Mouse (Mus musculus) kidney, embryonic 14.5 days (tissue): ENCODE measurements around the gene Syngr1. TPM values are rescaled to one million over a fixed set of nuclear protein-coding genes. Genes with fewer than 3 reads are reported as not detected.
A peak's percentile ranks its signal among the peaks of the same experiment; 100 is the strongest.

Source experiments
- ATAC-seq: fragments of 200-750 bp; cut with Nextera tagmentation; 2 replicates; pipeline ENCODE4 v1.8.0; 2017; ENCODE audit warnings: moderate number of reproducible peaks, mild to moderate bottlenecking, moderate TSS enrichment, moderate library complexity; ENCODE audit not compliant: low FRiP score, low TSS enrichment
- H3K27ac ChIP-seq: fragments of 300-500 bp; sonication (generic); 2 replicates; pipeline ENCODE4 v1.5.1; 2014; ENCODE audit warnings: low read depth, mild to moderate bottlenecking, low read length, moderate library complexity, mixed read lengths
- H3K27me3 ChIP-seq: fragments of 300-500 bp; sonication (generic); 2 replicates; pipeline ENCODE4 v1.6.1; 2014; ENCODE audit warnings: mild to moderate bottlenecking, low read length; ENCODE audit not compliant: control insufficient read depth, insufficient read depth
- H3K36me3 ChIP-seq: fragments of 300-500 bp; sonication (generic); 2 replicates; pipeline ENCODE4 v1.6.1; 2014; ENCODE audit warnings: low read length, mixed read lengths; ENCODE audit not compliant: control insufficient read depth, insufficient read depth
- H3K4me1 ChIP-seq: fragments of 300-500 bp; sonication (generic); 2 replicates; pipeline ENCODE4 v1.6.1; 2014; ENCODE audit warnings: low read length, mixed read lengths; ENCODE audit not compliant: control insufficient read depth, insufficient read depth
- H3K4me2 ChIP-seq: fragments of 300-500 bp; sonication (generic); replicated peaks from 2 replicates; pipeline ENCODE4 v1.6.1; 2014; ENCODE audit warnings: low read depth, mild to moderate bottlenecking, low read length
- H3K4me3 ChIP-seq: fragments of 300-500 bp; sonication (generic); 2 replicates; pipeline ENCODE4 v1.5.1; 2014; ENCODE audit warnings: mild to moderate bottlenecking, low read length
- H3K9ac ChIP-seq: fragments of 300-500 bp; sonication (generic); 2 replicates; pipeline ENCODE4 v1.6.1; 2014; ENCODE audit warnings: low read depth, mild to moderate bottlenecking, low read length, moderate library complexity
- H3K9me3 ChIP-seq: fragments of 300-500 bp; sonication (generic); 2 replicates; pipeline ENCODE4 v1.6.1; 2016; ENCODE audit warnings: low read length; ENCODE audit not compliant: control insufficient read depth
- WGBS: fragments of 180-500 bp; shearing (Covaris S2); extraction: QIAGEN DNeasy Blood & Tissue Kit; methylation state at CpG from one replicate; pipeline ENCODE4 v1.1.7; 2014; 5-methylcytosine and 5-hydroxymethylcytosine counted together
- polyA plus RNA-seq: library from polyadenylated mRNA; unstranded; fragments of >200 nt; fragmentation: Nextera tagmentation; extraction: Ambion mirVana; gene quantifications from 2 replicates; pipeline ENCODE4 v1.2.1, GENCODE M21; 2014

Gene Syngr1
- polyA plus RNA-seq, 1 experiment from 2014 or later = 9.5 TPM

- Histone ChIP-seq H3K27me3 (no peaks in the 10 kb centered on the region), H3K4me1 (peaks cover 14% of the 10 kb centered on the region; the same call in 1 of the 2 replicates), H3K4me2 (peak overlapping the region; percentile 96), H3K9ac (peak overlapping the region; percentile 93), H3K36me3 (peaks cover 56% of the 10 kb centered on the region), H3K4me3 (peak overlapping the region; percentile 80), H3K27ac (peak overlapping the region; percentile 2; the same call in 1 of the 2 replicates), H3K9me3 (no peaks in the 10 kb centered on the region)
- no peak for ATAC-seq
- 47% methylated on average over 9 of the region's 9 CpGs for whole genome bisulfite sequencing
Measured at GRCm38 (mm10) chr15:80080711-80081615, 10.2 kb upstream of the Syngr1 start.

GRCm38 (mm10) chr15:80081801-80082546 is 9.2 kb upstream of the Syngr1 start:
- H3K4me1 ChIP-seq = peaks cover 14% of the 10 kb centered on the region; the same call in 1 of the 2 replicates
- no peaks in the 10 kb centered on the region for H3K9me3 ChIP-seq
- no peaks in the 10 kb centered on the region for H3K27me3 ChIP-seq
- WGBS = 5% methylated on average over 11 of the region's 11 CpGs
- H3K27ac ChIP-seq = peak overlapping the region; percentile 89; the same call in 1 of the 2 replicates
- H3K36me3 ChIP-seq = peaks cover 55% of the 10 kb centered on the region
- ATAC-seq = no peak
- H3K4me2 ChIP-seq = peak overlapping the region; percentile 96
- peak overlapping the region; percentile 80 for H3K4me3 ChIP-seq
- peak overlapping the region; percentile 93 for H3K9ac ChIP-seq

GRCm38 (mm10) chr15:80082661-80083275 is 8.4 kb upstream of the Syngr1 start:
- no peak for ATAC-seq
- Histone ChIP-seq H3K4me2 (peak overlapping the region; percentile 96), H3K27ac (peak overlapping the region; percentile 89), H3K4me1 (peaks cover 14% of the 10 kb centered on the region; the same call in 1 of the 2 replicates), H3K4me3 (peak overlapping the region; percentile 80), H3K27me3 (no peaks in the 10 kb centered on the region), H3K9me3 (no peaks in the 10 kb centered on the region), H3K9ac (peak overlapping the region; percentile 93), H3K36me3 (peaks cover 47% of the 10 kb centered on the region)
- WGBS = under 1% methylated on average over 21 of the region's 21 CpGs

GRCm38 (mm10) chr15:80083276-80083731 is 7.8 kb upstream of the Syngr1 start:
- under 1% methylated on average over 30 of the region's 30 CpGs for WGBS
- ATAC-seq = peak; percentile 95
- H3K4me2 ChIP-seq = peak overlapping the region; percentile 96
- no peaks in the 10 kb centered on the region for H3K9me3 ChIP-seq
- H3K4me1 ChIP-seq = peaks cover 14% of the 10 kb centered on the region; the same call in 1 of the 2 replicates
- H3K4me3 ChIP-seq = peak overlapping the region; percentile 80
- no peaks in the 10 kb centered on the region for H3K27me3 ChIP-seq
- peaks cover 42% of the 10 kb centered on the region for H3K36me3 ChIP-seq
- peak overlapping the region; percentile 93 for H3K9ac ChIP-seq
- peak overlapping the region; percentile 89 for H3K27ac ChIP-seq

- WGBS = under 1% methylated on average over 12 of the region's 12 CpGs
- Histone ChIP-seq H3K27ac (peak overlapping the region; percentile 89), H3K4me3 (peak overlapping the region; percentile 80), H3K4me2 (peak overlapping the region; percentile 67), H3K27me3 (no peaks in the 10 kb centered on the region), H3K36me3 (peaks cover 37% of the 10 kb centered on the region), H3K9ac (peak overlapping the region; percentile 59; the same call in 1 of the 2 replicates), H3K4me1 (peaks cover 14% of the 10 kb centered on the region; the same call in 1 of the 2 replicates), H3K9me3 (no peaks in the 10 kb centered on the region)
- ATAC-seq = peak; percentile 12; the same call in 1 of the 2 replicates
Measured at GRCm38 (mm10) chr15:80083740-80084139, 7.4 kb upstream of the Syngr1 start.

- Histone ChIP-seq H3K9me3 (no peaks in the 10 kb centered on the region), H3K27ac (no peak overlapping the region), H3K27me3 (peaks cover 30% of the 10 kb centered on the region), H3K4me2 (no peak overlapping the region), H3K9ac (no peak overlapping the region), H3K4me3 (no peak overlapping the region), H3K36me3 (no peaks in the 10 kb centered on the region), H3K4me1 (no peaks in the 10 kb centered on the region; the same call in 1 of the 2 replicates)
- no peak for ATAC-seq
- 83% methylated on average over 9 of the region's 9 CpGs for WGBS
Measured at GRCm38 (mm10) chr15:80087406-80088012, 3.6 kb upstream of the Syngr1 start.

GRCm38 (mm10) chr15:80088637-80089036 is 2.5 kb upstream of the Syngr1 start:
- no peak overlapping the region for H3K4me3 ChIP-seq
- no peaks in the 10 kb centered on the region; the same call in 1 of the 2 replicates for H3K4me1 ChIP-seq
- no peak overlapping the region for H3K4me2 ChIP-seq
- no peaks in the 10 kb centered on the region for H3K36me3 ChIP-seq
- peaks cover 39% of the 10 kb centered on the region for H3K27me3 ChIP-seq
- H3K9me3 ChIP-seq = no peaks in the 10 kb centered on the region
- no peak for ATAC-seq
- no peak overlapping the region for H3K27ac ChIP-seq
- 34% methylated on average over 4 of the region's 4 CpGs for WGBS
- no peak overlapping the region for H3K9ac ChIP-seq

GRCm38 (mm10) chr15:80090155-80090554 is 979 bp upstream of the Syngr1 start:
- Histone ChIP-seq H3K4me3 (no peak overlapping the region), H3K4me1 (no peaks in the 10 kb centered on the region; the same call in 1 of the 2 replicates), H3K4me2 (no peak overlapping the region), H3K27ac (no peak overlapping the region), H3K27me3 (peaks cover 39% of the 10 kb centered on the region), H3K9ac (no peak overlapping the region), H3K9me3 (no peaks in the 10 kb centered on the region), H3K36me3 (no peaks in the 10 kb centered on the region)
- WGBS = 75% methylated on average over 11 of the region's 11 CpGs
- no peak for ATAC-seq
